Mouse (Mus musculus) hindbrain, postnatal 0 days (tissue): ENCODE results near the gene Maea. TPM values are rescaled to one million over a fixed set of nuclear protein-coding genes. Genes with fewer than 3 reads are reported as not detected.
A peak's percentile ranks its signal among the peaks of the same experiment; 100 is the strongest.

ENCODE experiments used
- ATAC-seq: fragments of 200-750 bp; cut with Nextera tagmentation; 2 replicates; pipeline ENCODE4 v1.8.0; 2017; ENCODE audit warnings: mild to moderate bottlenecking, moderate TSS enrichment, moderate library complexity
- DNase-seq: peaks from one replicate; pipeline ENCODE4 v3.0.0-alpha.2; 2015; ENCODE audit warnings: low spot score
- H3K27ac ChIP-seq: fragments of 300-500 bp; sonication (generic); 2 replicates; pipeline ENCODE4 v1.5.1; 2014; ENCODE audit warnings: mild to moderate bottlenecking
- H3K27me3 ChIP-seq: fragments of 300-500 bp; sonication (generic); 2 replicates; pipeline ENCODE4 v1.6.1; 2014; ENCODE audit warnings: low read length, mixed read lengths; ENCODE audit not compliant: insufficient read depth
- H3K36me3 ChIP-seq: fragments of 300-500 bp; sonication (generic); 2 replicates; pipeline ENCODE4 v1.6.1; 2014; ENCODE audit warnings: low read length, mixed read lengths; ENCODE audit not compliant: insufficient read depth
- H3K4me1 ChIP-seq: fragments of 300-500 bp; sonication (generic); 2 replicates; pipeline ENCODE4 v1.6.1; 2014; ENCODE audit warnings: antibody characterized with exemption, low read length, mixed read lengths; ENCODE audit not compliant: insufficient read depth
- H3K4me2 ChIP-seq: fragments of 300-500 bp; sonication (generic); 2 replicates; pipeline ENCODE4 v1.6.1; 2014; ENCODE audit warnings: low read depth, mild to moderate bottlenecking, low read length, moderate library complexity, mixed read lengths
- H3K4me3 ChIP-seq: fragments of 300-500 bp; sonication (generic); 2 replicates; pipeline ENCODE4 v1.5.1; 2014; ENCODE audit warnings: low read length
- H3K9ac ChIP-seq: fragments of 300-500 bp; sonication (generic); replicated peaks from 2 replicates; pipeline ENCODE4 v1.6.1; 2014; ENCODE audit warnings: mild to moderate bottlenecking, low read length, moderate library complexity, mixed read lengths
- H3K9me3 ChIP-seq: fragments of 300-500 bp; sonication (generic); 2 replicates; pipeline ENCODE4 v1.6.1; 2016; ENCODE audit warnings: low read length, mixed read lengths
- CTCF ChIP-seq: IDR thresholded peaks from 2 replicates; pipeline ENCODE4 v1.5.1; 2016; ENCODE audit warnings: antibody characterized with exemption, control low read depth, low read depth
- WGBS: fragments of 180-500 bp; shearing (Covaris S2); extraction: QIAGEN DNeasy Blood & Tissue Kit; methylation state at CpG from one replicate; pipeline ENCODE4 v1.1.7; 2014; 5-methylcytosine and 5-hydroxymethylcytosine counted together
- polyA plus RNA-seq: library from polyadenylated mRNA; unstranded; fragments of >200 nt; fragmentation: Nextera tagmentation; extraction: Ambion mirVana; gene quantifications from 2 replicates; pipeline ENCODE4 v1.2.1, GENCODE M21; 2015
- total RNA-seq: library from RNA; depleted of rRNA; stranded (reverse); fragments of >200 nt; gene quantifications from 2 replicates; pipeline ENCODE4 v1.2.3, GENCODE M21; 2014

Gene Maea
- total and polyA plus RNA-seq, 2 experiments from 2014 or later = 127 to 131 TPM

- H3K4me3 ChIP-seq = no peak overlapping the region
- ATAC-seq = no peak
- 79% methylated on average over 3 of the region's 3 CpGs for WGBS
These were observed 17.7 kb downstream of the Maea start for GRCm38 (mm10) chr5:33353011-33353410.

GRCm38 (mm10) chr5:33357494-33357893, 22.2 kb downstream of the Maea start:
- Histone ChIP-seq H3K9me3 (no peaks in the 10 kb centered on the region), H3K36me3 (peaks cover 29% of the 10 kb centered on the region), H3K4me2 (no peak overlapping the region), H3K4me3 (no peak overlapping the region), H3K27ac (no peak overlapping the region), H3K27me3 (no peaks in the 10 kb centered on the region), H3K9ac (no peak overlapping the region), H3K4me1 (no peaks in the 10 kb centered on the region)
- 94% methylated on average over 1 of the region's 1 CpGs for WGBS
- no peak for ATAC-seq
- DNase-seq = no peak
- TF ChIP-seq CTCF = no peak

More at GRCm38 (mm10) chr5:33353011-33353410, 17.7 kb downstream of the Maea start:
- Histone ChIP-seq H3K9me3 (no peaks in the 10 kb centered on the region), H3K27ac (no peak overlapping the region), H3K4me1 (no peaks in the 10 kb centered on the region), H3K36me3 (no peaks in the 10 kb centered on the region), H3K4me2 (no peak overlapping the region), H3K9ac (no peak overlapping the region), H3K27me3 (no peaks in the 10 kb centered on the region)
- no peak for TF ChIP-seq CTCF
- DNase-seq = no peak

- no peaks in the 10 kb centered on the region for H3K27me3 ChIP-seq
- H3K4me1 ChIP-seq = no peaks in the 10 kb centered on the region
- peaks cover 36% of the 10 kb centered on the region for H3K36me3 ChIP-seq
- no peak for TF ChIP-seq CTCF
- ATAC-seq (no peak), DNase-seq (no peak)
- 95% methylated on average over 4 of the region's 4 CpGs for WGBS
- H3K27ac ChIP-seq = no peak overlapping the region
- H3K9me3 ChIP-seq = no peaks in the 10 kb centered on the region
- no peak overlapping the region for H3K4me2 ChIP-seq
- H3K4me3 ChIP-seq = no peak overlapping the region
- H3K9ac ChIP-seq = no peak overlapping the region
These were observed 23.2 kb downstream of the Maea start for GRCm38 (mm10) chr5:33358467-33358866.

- Histone ChIP-seq H3K27ac (no peak overlapping the region), H3K27me3 (no peaks in the 10 kb centered on the region), H3K4me3 (no peak overlapping the region), H3K4me2 (no peak overlapping the region), H3K9ac (no peak overlapping the region), H3K4me1 (no peaks in the 10 kb centered on the region), H3K36me3 (peaks cover 73% of the 10 kb centered on the region), H3K9me3 (no peaks in the 10 kb centered on the region)
- no peak for TF ChIP-seq CTCF
- ATAC-seq (no peak), DNase-seq (no peak)
- WGBS = 90% methylated on average over 5 of the region's 5 CpGs
These were observed 28.0 kb downstream of the Maea start for GRCm38 (mm10) chr5:33363263-33363662.

GRCm38 (mm10) chr5:33368651-33369050, 33.3 kb downstream of the Maea start:
- WGBS = 86% methylated on average over 4 of the region's 4 CpGs
- Histone ChIP-seq H3K36me3 (peaks cover 84% of the 10 kb centered on the region), H3K4me2 (no peak overlapping the region), H3K4me3 (no peak overlapping the region), H3K4me1 (no peaks in the 10 kb centered on the region), H3K9me3 (no peaks in the 10 kb centered on the region), H3K9ac (no peak overlapping the region), H3K27ac (no peak overlapping the region), H3K27me3 (no peaks in the 10 kb centered on the region)
- no peak for DNase-seq
- ATAC-seq = no peak
- no peak for TF ChIP-seq CTCF

- peak; percentile 76 for TF ChIP-seq CTCF
- no peak overlapping the region for H3K27ac ChIP-seq
- H3K9me3 ChIP-seq = no peaks in the 10 kb centered on the region
- DNase-seq (peak; percentile 73), ATAC-seq (peak; percentile 62; the same call in 1 of the 2 replicates)
- no peak overlapping the region for H3K4me2 ChIP-seq
- H3K36me3 ChIP-seq = peaks cover 62% of the 10 kb centered on the region
- no peak overlapping the region for H3K4me3 ChIP-seq
- no peaks in the 10 kb centered on the region for H3K27me3 ChIP-seq
- no peaks in the 10 kb centered on the region for H3K4me1 ChIP-seq
- H3K9ac ChIP-seq = no peak overlapping the region
These were observed 35.8 kb downstream of the Maea start for GRCm38 (mm10) chr5:33371137-33371536.

- no peak overlapping the region for H3K4me3 ChIP-seq
- no peak overlapping the region for H3K9ac ChIP-seq
- no peaks in the 10 kb centered on the region for H3K4me1 ChIP-seq
- DNase-seq (no peak), ATAC-seq (no peak)
- no peaks in the 10 kb centered on the region for H3K9me3 ChIP-seq
- 77% methylated on average over 4 of the region's 4 CpGs for WGBS
- no peak overlapping the region for H3K4me2 ChIP-seq
- H3K27me3 ChIP-seq = no peaks in the 10 kb centered on the region
- peaks cover 61% of the 10 kb centered on the region for H3K36me3 ChIP-seq
- no peak for TF ChIP-seq CTCF
- H3K27ac ChIP-seq = no peak overlapping the region
These were observed 36.4 kb downstream of the Maea start for GRCm38 (mm10) chr5:33371668-33372067.
